Mouse (Mus musculus) erythroblast, embryonic 14.5 days (primary cell): ENCODE data around the gene Krt42. TPM values are rescaled to one million over a fixed set of nuclear protein-coding genes. Genes with fewer than 3 reads are reported as not detected.
"Not testable (repeated sequence)": the region's sequence is repeated elsewhere in the genome, so short reads cannot be mapped to it uniquely, and the experiment has no call there.

Experiments
- H3K27me3 ChIP-seq: 2 replicates; pipeline ENCODE4 v1.6.1; 2012; ENCODE audit warnings: inconsistent platforms; ENCODE audit not compliant: control insufficient read depth
- H3K36me3 ChIP-seq: 2 replicates; pipeline ENCODE4 v1.6.1; 2012; ENCODE audit warnings: mild to moderate bottlenecking, inconsistent platforms; ENCODE audit not compliant: control insufficient read depth
- H3K4me1 ChIP-seq: 2 replicates; pipeline ENCODE4 v1.6.1; 2012; ENCODE audit warnings: inconsistent platforms; ENCODE audit not compliant: control insufficient read depth
- H3K4me3 ChIP-seq: replicated peaks from 2 replicates; pipeline ENCODE3; 2012; ENCODE audit warnings: moderate library complexity, mild to moderate bottlenecking, inconsistent platforms
- H3K9me3 ChIP-seq: 2 replicates; pipeline ENCODE4 v1.6.1; 2012; ENCODE audit warnings: low read length, inconsistent platforms, mixed read lengths; ENCODE audit not compliant: control insufficient read depth
- GATA1 ChIP-seq: IDR thresholded peaks from 2 replicates; pipeline ENCODE4 v1.6.1; 2012; ENCODE audit warnings: low read length, inconsistent platforms, mixed read lengths
- TAL1 ChIP-seq: IDR thresholded peaks from 3 replicates; pipeline ENCODE4 v1.6.1; 2012; ENCODE audit warnings: low read length, inconsistent platforms, mixed read lengths
- polyA plus RNA-seq: library from polyadenylated mRNA; stranded (reverse); fragments of >175 nt; gene quantifications from 2 replicates; pipeline ENCODE4 v1.2.3, GENCODE M21; 2012

Gene Krt42
- polyA plus RNA-seq, 1 experiment, result 0.04 TPM

DNA sequence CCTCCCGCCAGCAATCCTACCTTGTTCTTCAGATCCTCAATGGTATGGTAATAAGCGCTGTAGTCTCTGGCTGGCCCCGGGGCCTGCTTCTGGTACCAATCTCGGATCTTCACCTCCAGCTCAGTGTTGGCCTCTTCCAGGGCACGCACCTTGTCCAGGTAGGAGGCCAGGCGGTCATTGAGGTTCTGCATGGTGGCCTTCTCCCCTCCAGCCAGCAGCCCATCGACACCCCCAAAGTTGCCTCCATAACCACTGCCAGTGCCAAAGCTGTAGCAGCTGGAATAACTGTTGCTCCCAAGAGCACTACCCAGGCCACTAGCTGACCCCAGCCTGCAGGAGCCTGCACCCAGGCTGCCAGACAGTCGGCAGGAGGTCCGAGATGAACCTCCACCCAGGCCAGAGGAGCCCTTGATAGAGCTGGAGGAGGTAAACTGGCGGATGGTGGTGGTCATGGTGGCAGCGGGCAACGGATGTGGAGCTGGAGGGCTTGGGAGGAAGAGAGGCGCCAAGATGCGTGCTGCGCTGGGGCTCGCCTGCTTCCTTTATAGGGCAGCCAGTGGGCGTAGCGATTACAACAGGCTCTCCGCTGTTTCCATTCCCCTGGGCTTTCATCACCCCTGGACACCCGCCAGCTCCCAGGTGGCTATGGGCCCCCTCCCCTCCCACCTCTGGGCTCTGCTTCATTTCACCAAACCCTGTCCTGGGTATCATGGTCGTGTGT, 9.0 kb downstream of the Krt42 start, which contains the start of gene Krt17:
Krt17 (minus strand) TSS at position 516 of the 721 bp plus-strand sequence.
- Histone ChIP-seq H3K27me3 (no peaks in the 10 kb centered on the region), H3K36me3 (no peaks in the 10 kb centered on the region), H3K4me1 (no peaks in the 10 kb centered on the region), H3K9me3 (no peaks in the 10 kb centered on the region), H3K4me3 (no peak within 1 kb of the TSS)
- TF ChIP-seq TAL1 (no peak), GATA1 (no peak)

DNA sequence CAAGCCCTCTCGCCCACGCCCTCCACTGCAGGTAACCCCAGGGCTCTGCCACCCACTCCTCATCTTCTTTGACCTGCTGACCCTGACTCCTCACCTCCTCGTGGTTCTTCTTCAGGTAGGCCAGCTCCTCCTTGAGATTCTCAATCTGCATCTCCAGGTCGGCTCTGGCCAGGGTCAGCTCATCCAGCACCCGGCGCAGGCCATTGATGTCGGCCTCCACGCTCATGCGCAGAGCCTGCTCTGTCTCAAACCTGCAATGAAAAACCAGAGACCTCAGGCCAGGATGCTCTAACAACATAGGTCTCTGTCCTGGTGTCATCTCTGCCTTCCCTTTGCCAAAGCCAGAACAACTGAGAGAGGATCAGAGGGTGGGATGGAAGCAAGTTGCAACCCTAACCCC, 10.6 kb downstream of the Krt42 start:
- Histone ChIP-seq H3K36me3 (no peaks in the 10 kb centered on the region), H3K4me3 (no peak overlapping the region), H3K4me1 (peaks cover 7% of the 10 kb centered on the region), H3K9me3 (no peaks in the 10 kb centered on the region), H3K27me3 (no peaks in the 10 kb centered on the region)
- TF ChIP-seq GATA1 (no peak), TAL1 (no peak)

DNA sequence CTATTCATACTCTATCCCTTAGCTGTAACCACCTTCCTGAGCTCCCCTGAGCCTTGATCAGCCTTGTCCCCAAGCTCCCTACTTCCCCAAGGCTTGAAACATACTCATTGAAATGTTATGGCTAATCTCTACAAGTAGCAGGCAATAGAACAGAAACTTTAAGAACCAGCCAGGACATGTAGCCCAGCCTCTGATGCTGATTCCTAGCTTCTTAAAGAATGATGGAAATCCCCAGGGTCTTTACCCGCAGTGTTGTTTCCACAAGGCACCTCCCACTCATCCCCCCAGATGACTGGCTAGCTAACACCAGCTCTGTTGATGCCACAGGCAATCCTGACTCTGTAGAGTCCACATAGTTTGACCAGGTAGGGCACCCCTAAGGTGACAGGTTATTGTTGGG, 11.7 kb downstream of the Krt42 start:
- H3K4me3 ChIP-seq, result no peak overlapping the region
- H3K27me3 ChIP-seq, result no peaks in the 10 kb centered on the region
- H3K9me3 ChIP-seq, result no peaks in the 10 kb centered on the region
- no peak for TF ChIP-seq GATA1
- TF ChIP-seq TAL1, result no peak
- no peaks in the 10 kb centered on the region for H3K36me3 ChIP-seq
- peaks cover 7% of the 10 kb centered on the region for H3K4me1 ChIP-seq

DNA sequence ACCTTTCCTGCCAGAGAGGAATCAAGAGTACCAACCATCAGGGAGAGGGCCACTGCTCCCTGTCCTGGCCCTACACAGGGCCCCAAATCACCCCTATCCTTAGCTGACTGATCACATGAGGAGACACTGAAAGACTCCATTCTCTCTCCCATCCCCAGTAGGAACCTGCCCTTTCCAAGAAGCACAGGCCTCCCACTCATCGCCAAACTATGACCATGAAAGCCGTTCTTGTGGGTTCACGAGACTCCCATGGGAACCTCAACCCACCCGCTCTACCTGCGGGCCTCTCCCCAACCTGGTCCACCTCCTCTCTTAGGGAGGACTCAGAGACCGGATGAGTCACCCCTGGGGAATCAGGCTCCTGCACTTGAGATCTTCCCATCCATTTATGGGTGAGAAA, 14.2 kb downstream of the Krt42 start:
- Histone ChIP-seq H3K4me3 (no peak overlapping the region), H3K27me3 (no peaks in the 10 kb centered on the region), H3K4me1 (peaks cover 7% of the 10 kb centered on the region), H3K9me3 (no peaks in the 10 kb centered on the region), H3K36me3 (no peaks in the 10 kb centered on the region)
- TF ChIP-seq GATA1 (no peak), TAL1 (no peak)

DNA sequence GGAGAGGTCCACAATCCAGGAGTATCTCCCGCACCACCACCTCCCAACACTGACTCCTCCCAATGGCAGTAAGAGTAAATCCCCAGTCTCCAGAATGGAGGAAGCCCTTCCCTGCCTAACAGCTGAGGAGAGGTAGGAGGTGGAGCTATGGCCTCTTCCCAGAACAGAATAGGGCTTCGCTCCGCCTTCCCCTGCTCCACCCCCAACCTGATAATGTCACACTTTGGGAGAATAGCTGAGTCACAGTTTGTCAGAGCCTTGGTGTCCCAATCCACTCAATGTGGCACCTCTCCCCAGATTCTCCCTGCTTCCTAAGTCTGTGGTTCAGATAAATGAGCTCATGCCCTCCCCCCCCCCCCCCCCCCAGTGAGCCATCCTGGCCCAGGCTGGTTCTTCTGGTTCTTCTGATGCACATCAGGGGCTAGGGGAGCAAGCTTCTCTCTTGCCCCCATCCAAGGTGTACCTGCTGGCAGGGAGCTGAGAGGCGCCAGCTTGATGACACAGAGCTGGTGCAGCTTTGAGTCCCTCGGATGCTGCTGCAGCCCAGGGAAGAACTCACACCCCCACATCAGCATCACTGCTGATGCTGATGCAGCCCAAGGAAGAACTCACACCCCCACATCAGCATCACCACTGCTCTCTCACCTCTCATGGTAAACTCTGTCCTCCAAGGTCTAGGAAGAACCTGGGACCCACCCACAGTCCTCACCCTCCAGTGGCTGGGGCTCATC, 15.1 kb downstream of the Krt42 start:
- TF ChIP-seq TAL1, result no peak
- TF ChIP-seq GATA1, result no peak
- Histone ChIP-seq H3K36me3 (no peaks in the 10 kb centered on the region), H3K4me1 (peaks cover 7% of the 10 kb centered on the region), H3K9me3 (no peaks in the 10 kb centered on the region), H3K27me3 (no peaks in the 10 kb centered on the region), H3K4me3 (no peak overlapping the region)

DNA sequence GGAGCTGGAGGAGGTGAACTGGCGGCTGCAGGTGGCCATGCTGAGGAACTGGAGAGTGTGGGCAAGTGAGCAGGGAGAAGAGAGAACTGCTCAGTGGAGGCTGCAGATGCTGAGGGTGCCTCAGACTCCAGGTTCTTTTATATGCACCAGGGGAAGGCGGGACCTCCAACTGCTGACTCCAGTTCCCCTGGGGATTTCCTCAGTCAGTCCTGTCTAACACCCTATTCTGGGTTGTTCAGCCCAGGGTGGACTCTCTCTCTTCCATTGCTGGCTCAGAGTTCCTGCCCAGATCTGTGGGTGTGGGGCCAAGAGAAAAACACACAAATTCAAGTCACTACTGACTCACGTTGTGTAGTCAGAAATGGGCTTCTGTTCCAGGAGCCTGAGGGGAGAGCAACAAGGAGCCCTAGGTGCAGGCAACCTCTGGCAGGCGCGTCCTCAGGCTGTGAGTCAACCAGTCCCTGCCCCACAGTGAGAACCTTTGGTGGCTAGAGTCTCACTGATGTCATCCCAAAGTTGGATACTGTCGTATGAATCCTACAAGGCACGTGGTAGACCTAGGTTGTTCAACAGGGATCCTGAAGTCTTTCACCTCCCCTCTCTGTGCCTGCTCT, 20.7 kb downstream of the Krt42 start, which contains the start of gene Krt16:
Krt16 (minus strand) TSS at position 51 of the 614 bp plus-strand sequence.
- TF ChIP-seq TAL1 (no peak), GATA1 (no peak)
- no peaks in the 10 kb centered on the region for H3K4me1 ChIP-seq
- no peaks in the 10 kb centered on the region for H3K9me3 ChIP-seq
- H3K36me3 ChIP-seq, result no peaks in the 10 kb centered on the region
- H3K27me3 ChIP-seq, result no peaks in the 10 kb centered on the region
- H3K4me3 ChIP-seq, result no peak within 1 kb of the TSS

DNA sequence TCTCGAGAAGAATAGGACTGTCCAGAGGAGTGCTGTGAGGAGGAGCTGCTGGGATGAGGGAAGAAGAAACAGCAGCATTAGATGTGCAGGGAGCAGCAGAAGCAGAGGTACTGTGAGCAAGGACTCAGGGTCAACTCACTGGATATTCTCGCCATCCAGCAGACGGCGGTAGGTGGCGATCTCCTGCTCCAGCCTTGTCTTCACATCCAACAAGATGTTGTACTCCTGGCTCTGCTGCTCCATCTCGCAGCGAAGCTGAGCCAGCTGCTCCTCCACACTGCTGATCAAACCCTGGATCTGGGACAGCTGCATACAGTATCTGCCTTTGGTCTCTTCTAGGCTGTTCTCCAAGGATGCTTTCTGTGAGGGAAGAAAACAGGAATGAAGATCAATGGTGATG, 23.2 kb downstream of the Krt42 start:
- not testable (repeated sequence) for H3K9me3 ChIP-seq, H3K4me3 ChIP-seq, H3K27me3 ChIP-seq, H3K4me1 ChIP-seq, H3K36me3 ChIP-seq

DNA sequence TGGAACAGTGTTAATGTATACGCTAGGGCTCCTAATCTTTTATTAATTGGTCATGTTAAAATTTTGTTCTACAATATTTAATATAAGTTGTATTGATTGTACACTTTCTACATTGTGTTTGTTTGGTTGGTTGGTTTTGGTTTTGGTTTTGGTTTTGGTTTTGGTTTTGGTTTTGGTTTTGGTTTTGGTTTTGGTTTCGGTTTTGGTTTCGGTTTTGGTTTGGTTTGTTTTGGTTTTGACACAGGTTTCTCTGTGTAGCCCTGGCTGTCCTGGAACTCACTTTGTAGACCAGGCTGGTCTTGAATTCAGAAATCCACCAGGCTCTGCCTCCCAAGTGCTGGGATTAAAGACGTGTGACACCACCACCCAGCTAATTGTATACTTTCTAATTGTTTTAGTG, 29.4 kb downstream of the Krt42 start:
- H3K27me3 ChIP-seq, H3K36me3 ChIP-seq, H3K9me3 ChIP-seq, H3K4me3 ChIP-seq, H3K4me1 ChIP-seq: not testable (repeated sequence)

DNA sequence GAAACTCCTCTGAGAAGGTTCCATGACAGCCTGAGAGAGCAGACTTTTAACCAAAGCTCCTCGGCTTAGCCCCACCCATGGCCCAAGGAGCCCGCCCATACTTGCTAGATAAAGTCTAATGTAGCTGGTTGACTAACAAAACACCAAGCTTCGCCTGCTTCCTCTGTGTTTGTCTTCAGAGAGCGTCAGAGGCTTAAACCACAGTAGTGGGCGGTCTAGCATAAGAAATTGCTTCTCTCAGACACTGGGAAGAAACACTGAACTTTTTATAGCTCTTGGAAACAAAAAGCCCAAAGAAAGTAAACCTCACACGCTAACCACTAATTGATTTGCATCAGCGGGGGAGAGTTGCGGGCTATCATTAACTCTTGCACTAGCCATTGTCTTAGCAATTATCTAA, 47.9 kb downstream of the Krt42 start:
- no peak for TF ChIP-seq TAL1
- no peak for TF ChIP-seq GATA1
- no peaks in the 10 kb centered on the region for H3K4me1 ChIP-seq
- H3K4me3 ChIP-seq, result no peak overlapping the region
- H3K27me3 ChIP-seq, result no peaks in the 10 kb centered on the region
- H3K9me3 ChIP-seq, result 0 out of 2 replicates have a peak, but pooled peaks cover 2% of the 10 kb centered on the region
- no peaks in the 10 kb centered on the region for H3K36me3 ChIP-seq
